Mouse (Mus musculus) kidney, embryonic 14.5 days (tissue): ENCODE data around the gene Eri3. TPM values are rescaled to one million over a fixed set of nuclear protein-coding genes. Genes with fewer than 3 reads are reported as not detected.

ENCODE experiments used
- ATAC-seq: fragments of 200-750 bp; cut with Nextera tagmentation; 2 replicates; pipeline ENCODE4 v1.8.0; 2017; ENCODE audit warnings: moderate number of reproducible peaks, mild to moderate bottlenecking, moderate TSS enrichment, moderate library complexity; ENCODE audit not compliant: low FRiP score, low TSS enrichment
- H3K27ac ChIP-seq: fragments of 300-500 bp; sonication (generic); 2 replicates; pipeline ENCODE4 v1.5.1; 2014; ENCODE audit warnings: low read depth, mild to moderate bottlenecking, low read length, moderate library complexity, mixed read lengths
- H3K27me3 ChIP-seq: fragments of 300-500 bp; sonication (generic); 2 replicates; pipeline ENCODE4 v1.6.1; 2014; ENCODE audit warnings: mild to moderate bottlenecking, low read length; ENCODE audit not compliant: control insufficient read depth, insufficient read depth
- H3K36me3 ChIP-seq: fragments of 300-500 bp; sonication (generic); 2 replicates; pipeline ENCODE4 v1.6.1; 2014; ENCODE audit warnings: low read length, mixed read lengths; ENCODE audit not compliant: control insufficient read depth, insufficient read depth
- H3K4me1 ChIP-seq: fragments of 300-500 bp; sonication (generic); 2 replicates; pipeline ENCODE4 v1.6.1; 2014; ENCODE audit warnings: low read length, mixed read lengths; ENCODE audit not compliant: control insufficient read depth, insufficient read depth
- H3K4me2 ChIP-seq: fragments of 300-500 bp; sonication (generic); replicated peaks from 2 replicates; pipeline ENCODE4 v1.6.1; 2014; ENCODE audit warnings: low read depth, mild to moderate bottlenecking, low read length
- H3K4me3 ChIP-seq: fragments of 300-500 bp; sonication (generic); 2 replicates; pipeline ENCODE4 v1.5.1; 2014; ENCODE audit warnings: mild to moderate bottlenecking, low read length
- H3K9ac ChIP-seq: fragments of 300-500 bp; sonication (generic); 2 replicates; pipeline ENCODE4 v1.6.1; 2014; ENCODE audit warnings: low read depth, mild to moderate bottlenecking, low read length, moderate library complexity
- H3K9me3 ChIP-seq: fragments of 300-500 bp; sonication (generic); 2 replicates; pipeline ENCODE4 v1.6.1; 2016; ENCODE audit warnings: low read length; ENCODE audit not compliant: control insufficient read depth
- WGBS: fragments of 180-500 bp; shearing (Covaris S2); extraction: QIAGEN DNeasy Blood & Tissue Kit; methylation state at CpG from one replicate; pipeline ENCODE4 v1.1.7; 2014; 5-methylcytosine and 5-hydroxymethylcytosine counted together
- polyA plus RNA-seq: library from polyadenylated mRNA; unstranded; fragments of >200 nt; fragmentation: Nextera tagmentation; extraction: Ambion mirVana; gene quantifications from 2 replicates; pipeline ENCODE4 v1.2.1, GENCODE M21; 2014

The Eri3 gene
- polyA plus RNA-seq, 1 experiment from 2014 or later, result 161 TPM

- H3K9me3 ChIP-seq, result no peaks in the 10 kb centered on the region
- H3K36me3 ChIP-seq, result no peaks in the 10 kb centered on the region
- H3K9ac ChIP-seq, result no peak overlapping the region
- H3K27me3 ChIP-seq, result no peaks in the 10 kb centered on the region
- 87% methylated on average over 7 of the region's 7 CpGs for WGBS
- H3K4me2 ChIP-seq, result no peak overlapping the region
- no peak for ATAC-seq
- no peak overlapping the region for H3K4me3 ChIP-seq
- H3K4me1 ChIP-seq, result peaks cover 9% of the 10 kb centered on the region; the same call in 1 of the 2 replicates
- no peak overlapping the region for H3K27ac ChIP-seq
Observed at GRCm38 (mm10) chr4:117537002-117537401, 13.2 kb upstream of the Eri3 start.

GRCm38 (mm10) chr4:117539329-117539980 lies 10.7 kb upstream of the Eri3 start:
- Histone ChIP-seq H3K9ac (no peak overlapping the region), H3K27me3 (no peaks in the 10 kb centered on the region), H3K4me3 (no peak overlapping the region), H3K27ac (no peak overlapping the region), H3K4me1 (peaks cover 9% of the 10 kb centered on the region; the same call in 1 of the 2 replicates), H3K9me3 (no peaks in the 10 kb centered on the region), H3K4me2 (no peak overlapping the region), H3K36me3 (no peaks in the 10 kb centered on the region)
- peak; percentile 72; the same call in 1 of the 2 replicates for ATAC-seq
- WGBS, result 40% methylated on average over 8 of the region's 8 CpGs

DNA sequence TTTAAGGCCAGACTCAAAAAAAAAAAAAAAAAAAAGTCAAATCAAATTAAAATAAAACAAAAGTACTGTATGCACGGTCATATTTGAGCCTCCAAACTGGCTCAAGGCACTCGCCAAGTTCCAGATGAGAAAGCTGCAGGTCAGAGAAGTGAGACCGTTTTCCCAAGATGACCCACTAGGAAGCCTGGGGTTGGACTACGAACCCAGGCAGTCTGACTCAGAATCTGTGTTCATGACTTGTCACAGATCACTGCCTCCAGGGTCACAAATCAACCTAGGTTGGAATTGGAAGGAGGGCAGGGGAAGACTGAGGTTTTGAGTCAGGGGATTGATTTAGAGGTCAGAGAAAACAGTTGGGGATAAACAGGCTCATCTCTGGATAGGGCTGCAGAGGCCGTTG lies 9.6 kb upstream of the Eri3 start:
- Histone ChIP-seq H3K27ac (no peak overlapping the region), H3K4me1 (peaks cover 9% of the 10 kb centered on the region; the same call in 1 of the 2 replicates), H3K36me3 (no peaks in the 10 kb centered on the region), H3K4me2 (no peak overlapping the region), H3K9ac (no peak overlapping the region), H3K4me3 (no peak overlapping the region), H3K9me3 (no peaks in the 10 kb centered on the region), H3K27me3 (no peaks in the 10 kb centered on the region)
- WGBS, result 50% methylated on average over 5 of the region's 5 CpGs
- ATAC-seq, result no peak

DNA sequence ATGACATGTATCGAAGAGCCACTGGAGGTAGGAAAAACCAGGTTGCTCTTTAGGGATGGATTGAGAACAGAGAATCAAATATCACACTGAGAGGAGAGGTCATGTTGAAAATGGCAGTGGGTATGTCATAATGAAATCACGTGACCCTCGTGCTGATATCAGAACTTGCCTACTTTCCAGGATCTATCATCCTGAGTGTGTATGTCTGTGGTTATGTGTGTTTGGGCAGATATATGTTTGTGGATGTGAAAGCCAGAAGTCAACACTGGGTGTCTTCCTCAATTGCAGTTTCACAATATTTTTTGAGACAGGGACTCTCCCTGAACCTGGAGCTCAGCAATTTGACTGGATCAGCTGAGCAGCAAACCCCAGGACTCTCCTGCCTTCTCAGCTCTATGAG lies 4.7 kb upstream of the Eri3 start:
- H3K9ac ChIP-seq, result no peak overlapping the region
- no peaks in the 10 kb centered on the region for H3K36me3 ChIP-seq
- H3K27me3 ChIP-seq, result no peaks in the 10 kb centered on the region
- no peak overlapping the region for H3K4me3 ChIP-seq
- no peaks in the 10 kb centered on the region for H3K4me1 ChIP-seq
- H3K4me2 ChIP-seq, result no peak overlapping the region
- WGBS, result 90% methylated on average over 3 of the region's 3 CpGs
- no peak for ATAC-seq
- H3K27ac ChIP-seq, result no peak overlapping the region
- H3K9me3 ChIP-seq, result no peaks in the 10 kb centered on the region

DNA sequence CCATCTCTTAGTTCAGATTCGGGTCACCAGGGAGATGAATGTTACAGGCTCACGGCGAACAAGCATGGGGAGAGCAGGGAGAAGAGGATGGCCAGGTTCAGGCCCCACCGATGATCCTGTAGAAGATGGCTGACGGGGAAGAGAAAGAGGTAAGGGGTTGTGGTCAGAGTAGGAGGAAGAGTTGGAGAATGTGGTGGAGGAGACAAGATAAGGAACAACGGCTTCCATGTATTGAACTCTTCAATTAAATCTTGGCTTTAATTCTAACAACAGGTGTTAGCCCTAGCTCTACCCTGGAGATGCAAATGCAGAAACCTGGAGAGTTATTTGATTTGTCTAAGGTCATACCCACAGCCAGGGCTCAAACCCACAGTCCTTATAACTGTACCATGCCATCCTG lies 3.5 kb upstream of the Eri3 start:
- no peaks in the 10 kb centered on the region for H3K27me3 ChIP-seq
- H3K4me2 ChIP-seq, result no peak overlapping the region
- no peak for ATAC-seq
- H3K9ac ChIP-seq, result no peak overlapping the region
- no peaks in the 10 kb centered on the region for H3K9me3 ChIP-seq
- peaks cover 6% of the 10 kb centered on the region; the same call in 1 of the 2 replicates for H3K4me1 ChIP-seq
- 83% methylated on average over 6 of the region's 6 CpGs for WGBS
- H3K36me3 ChIP-seq, result no peaks in the 10 kb centered on the region
- H3K4me3 ChIP-seq, result no peak overlapping the region
- H3K27ac ChIP-seq, result no peak overlapping the region

DNA sequence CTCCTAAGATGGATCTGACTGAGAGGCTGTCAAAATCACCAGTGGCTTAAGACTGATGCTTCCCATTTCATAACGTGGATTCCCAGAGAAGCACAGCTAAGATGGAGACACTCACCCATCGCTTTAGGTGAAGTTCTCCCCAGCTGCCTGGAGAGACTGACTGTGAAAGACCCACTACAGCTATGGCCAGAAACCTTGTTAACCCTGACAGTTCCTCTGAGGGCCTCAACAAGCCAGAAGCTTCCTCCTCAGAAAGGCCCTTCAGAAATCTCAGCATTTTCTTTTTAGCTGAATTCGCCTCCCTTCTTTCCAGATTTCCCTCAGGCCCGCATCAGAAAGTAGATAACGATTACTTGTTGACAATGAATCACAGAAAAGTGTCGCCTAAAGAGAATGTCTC lies 589 bp upstream of the Eri3 start:
- peak overlapping the region; percentile 29 for H3K4me2 ChIP-seq
- H3K9me3 ChIP-seq, result no peaks in the 10 kb centered on the region
- ATAC-seq, result no peak
- peaks cover 8% of the 10 kb centered on the region; the same call in 1 of the 2 replicates for H3K4me1 ChIP-seq
- 45% methylated on average over 6 of the region's 6 CpGs for WGBS
- peak overlapping the region; percentile 92; the same call in 1 of the 2 replicates for H3K4me3 ChIP-seq
- no peaks in the 10 kb centered on the region for H3K36me3 ChIP-seq
- no peaks in the 10 kb centered on the region for H3K27me3 ChIP-seq
- H3K27ac ChIP-seq, result no peak overlapping the region
- H3K9ac ChIP-seq, result peak overlapping the region; percentile 29; the same call in 1 of the 2 replicates

DNA sequence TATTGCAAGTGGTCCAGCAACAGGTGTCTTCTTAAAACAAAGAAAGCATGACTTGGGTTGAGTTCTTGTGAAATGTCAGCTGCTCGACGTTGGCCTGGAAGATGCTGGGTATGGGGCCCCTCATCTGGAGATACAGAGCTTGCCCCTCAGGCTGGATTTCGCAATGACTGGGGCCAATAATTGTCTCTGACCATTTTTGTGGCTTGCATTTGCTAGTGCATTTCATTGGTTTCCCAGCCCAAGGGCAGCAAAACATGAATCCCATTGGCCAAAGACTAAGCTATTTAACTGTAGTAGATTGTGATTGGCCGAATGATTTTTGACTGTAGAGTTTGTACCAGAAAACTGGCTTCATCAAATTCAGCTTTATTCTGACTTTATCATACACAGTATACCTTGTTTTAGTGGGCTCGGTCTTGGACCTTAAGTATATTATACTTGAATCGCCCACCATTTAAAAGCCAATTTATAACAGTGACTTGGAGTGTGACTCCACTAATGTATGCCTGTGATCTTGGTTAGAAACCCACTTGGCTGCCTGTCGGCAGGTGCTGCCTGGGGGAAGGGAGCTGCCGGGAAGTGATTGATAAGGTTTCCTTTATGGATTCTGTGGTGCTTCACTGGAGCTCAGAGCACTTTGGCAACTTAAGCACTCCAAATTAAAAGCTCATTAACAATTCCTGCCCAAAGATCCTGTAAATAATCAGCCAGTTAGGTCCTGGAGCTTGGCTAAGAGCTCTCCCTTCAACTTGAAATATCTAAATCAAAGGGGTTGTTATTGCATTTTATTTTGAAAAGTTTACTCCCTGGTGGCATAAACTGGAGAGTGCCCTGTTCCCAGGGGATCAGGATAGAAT lies 1.2 kb downstream of the Eri3 start:
- Histone ChIP-seq H3K27me3 (no peaks in the 10 kb centered on the region), H3K9ac (peak overlapping the region; percentile 89; the same call in 1 of the 2 replicates), H3K4me3 (peak overlapping the region; percentile 92), H3K9me3 (no peaks in the 10 kb centered on the region), H3K4me1 (peaks cover 12% of the 10 kb centered on the region; the same call in 1 of the 2 replicates), H3K36me3 (no peaks in the 10 kb centered on the region), H3K27ac (no peak overlapping the region), H3K4me2 (peak overlapping the region; percentile 86)
- no peak for ATAC-seq
- 50% methylated on average over 8 of the region's 8 CpGs for WGBS

GRCm38 (mm10) chr4:117555495-117555894 lies 5.3 kb downstream of the Eri3 start:
- no peak for ATAC-seq
- WGBS, result 66% methylated on average over 2 of the region's 2 CpGs
- Histone ChIP-seq H3K36me3 (no peaks in the 10 kb centered on the region; the same call in 1 of the 2 replicates), H3K4me2 (no peak overlapping the region), H3K9me3 (no peaks in the 10 kb centered on the region), H3K27ac (no peak overlapping the region), H3K4me3 (no peak overlapping the region), H3K4me1 (peaks cover 12% of the 10 kb centered on the region; the same call in 1 of the 2 replicates), H3K27me3 (no peaks in the 10 kb centered on the region), H3K9ac (no peak overlapping the region)

- Histone ChIP-seq H3K4me2 (no peak overlapping the region), H3K9ac (no peak overlapping the region), H3K27me3 (no peaks in the 10 kb centered on the region), H3K4me3 (no peak overlapping the region), H3K9me3 (no peaks in the 10 kb centered on the region), H3K4me1 (peaks cover 7% of the 10 kb centered on the region; the same call in 1 of the 2 replicates), H3K27ac (no peak overlapping the region), H3K36me3 (no peaks in the 10 kb centered on the region; the same call in 1 of the 2 replicates)
- 16% methylated on average over 5 of the region's 5 CpGs for WGBS
- no peak for ATAC-seq
Observed at GRCm38 (mm10) chr4:117556372-117556771, 6.2 kb downstream of the Eri3 start.
